Mouse (Mus musculus) kidney, adult 11 months (tissue): ENCODE measurements around the gene Slc2a12.

Source experiments
- DNase-seq: peaks from one replicate; pipeline ENCODE4 v3.0.0; 2022

The Slc2a12 gene

GRCm38 (mm10) chr10:22730992-22731271 lies 86.1 kb downstream of the Slc2a12 start:
- no peak for DNase-seq

- peak; percentile 96 for DNase-seq
Observed at GRCm38 (mm10) chr10:22731272-22732093, 86.7 kb downstream of the Slc2a12 start, which contains the start of gene Tbpl1. Gene Tbpl1 (minus strand): TSS chr10:22731938.

- no peak for DNase-seq
Observed at GRCm38 (mm10) chr10:22732181-22732580, 87.4 kb downstream of the Slc2a12 start.

- no peak for DNase-seq
Observed at GRCm38 (mm10) chr10:22745922-22746321, 101.1 kb downstream of the Slc2a12 start.

- no peak for DNase-seq
Observed at GRCm38 (mm10) chr10:22746334-22747322, 101.8 kb downstream of the Slc2a12 start.

GRCm38 (mm10) chr10:22751175-22751682 lies 106.4 kb downstream of the Slc2a12 start:
- DNase-seq = no peak
